Mouse (Mus musculus) left cerebral cortex, postnatal 4 days (tissue): ENCODE measurements around the gene Rdh13. TPM values are rescaled to one million over a fixed set of nuclear protein-coding genes. Genes with fewer than 3 reads are reported as not detected.
A peak's percentile ranks its signal among the peaks of the same experiment; 100 is the strongest.

ENCODE experiments used
- DNase-seq: peaks from one replicate; pipeline ENCODE4 v3.0.0-alpha.2; 2022
- intact Hi-C: fragments of 180-260 bp; cut with DNase I; formaldehyde crosslinking; loops from one replicate; pipeline ENCODE4 v1.15.1; 2025
- total RNA-seq, 2 experiments: library from RNA; stranded (reverse); gene quantifications; 2 replicates each; pipeline ENCODE4 v1.2.3; 2021

Rdh13 gene
- total RNA-seq = 10 to 100 TPM; 42.4 to 45.0 TPM

GRCm38 (mm10) chr7:4445216-4445791 is at the start of gene Rdh13:
Gene Rdh13, minus strand, starts transcription at chr7:4445649.
- intact Hi-C loops = no loop called here
- peak; percentile 86 for DNase-seq

- intact Hi-C loops = no loop called here
- no peak for DNase-seq
These were observed 48.5 kb upstream of the Rdh13 start for GRCm38 (mm10) chr7:4493991-4494390.

GRCm38 (mm10) chr7:4492284-4493224 is 47.1 kb upstream of the Rdh13 start:
- intact Hi-C loops = no loop called here

GRCm38 (mm10) chr7:4491308-4491707 is 45.9 kb upstream of the Rdh13 start:
- intact Hi-C loops = no loop called here
- no peak for DNase-seq

More at GRCm38 (mm10) chr7:4492284-4493224, 47.1 kb upstream of the Rdh13 start:
- DNase-seq = no peak

GRCm38 (mm10) chr7:4482281-4482680 is 36.8 kb upstream of the Rdh13 start:
- intact Hi-C loops = no loop called here
- DNase-seq = no peak

- no peak for DNase-seq
- intact Hi-C loops = no loop called here
These were observed 34.2 kb upstream of the Rdh13 start for GRCm38 (mm10) chr7:4479674-4480073.

- intact Hi-C loops = no loop called here
- no peak for DNase-seq
These were observed 33.4 kb upstream of the Rdh13 start for GRCm38 (mm10) chr7:4478796-4479291.

GRCm38 (mm10) chr7:4478021-4478795 is 32.8 kb upstream of the Rdh13 start:
- DNase-seq = peak; percentile 78
- intact Hi-C loops = no loop called here

GRCm38 (mm10) chr7:4473940-4474339 is 28.5 kb upstream of the Rdh13 start:
- intact Hi-C loops = no loop called here

GRCm38 (mm10) chr7:4471179-4471555 is 25.7 kb upstream of the Rdh13 start:
- peak; percentile 88 for DNase-seq
- intact Hi-C loops = no loop called here

More at GRCm38 (mm10) chr7:4473940-4474339, 28.5 kb upstream of the Rdh13 start:
- no peak for DNase-seq

GRCm38 (mm10) chr7:4470275-4471178 is 25.1 kb upstream of the Rdh13 start:
- DNase-seq = peak; percentile 61
- intact Hi-C loops = no loop called here

- intact Hi-C loops = no loop called here
- DNase-seq = no peak
These were observed 22.4 kb upstream of the Rdh13 start for GRCm38 (mm10) chr7:4467801-4468200.

GRCm38 (mm10) chr7:4464194-4464824 is 18.9 kb upstream of the Rdh13 start:
- intact Hi-C loops = no loop called here
- DNase-seq = no peak

GRCm38 (mm10) chr7:4460576-4461434 is 15.4 kb upstream of the Rdh13 start, which contains the start of gene Eps8l1:
Gene Eps8l1, plus strand, starts transcription at chr7:4460674.
- DNase-seq = no peak
- intact Hi-C loops = no loop called here

- intact Hi-C loops = no loop called here
- DNase-seq = no peak
These were observed 7.2 kb upstream of the Rdh13 start for GRCm38 (mm10) chr7:4452644-4453043.

GRCm38 (mm10) chr7:4449211-4449610 is 3.8 kb upstream of the Rdh13 start:
- no peak for DNase-seq
- intact Hi-C loops = no loop called here

- no peak for DNase-seq
- intact Hi-C loops = no loop called here
These were observed 3.0 kb upstream of the Rdh13 start for GRCm38 (mm10) chr7:4448439-4448838.

- no peak for DNase-seq
- intact Hi-C loops = no loop called here
These were observed 1.7 kb upstream of the Rdh13 start for GRCm38 (mm10) chr7:4447138-4447537.

GRCm38 (mm10) chr7:4440549-4440948 is 4.9 kb downstream of the Rdh13 start:
- intact Hi-C loops = no loop called here
- no peak for DNase-seq
